Mouse (Mus musculus) adrenal gland, adult 18-20 months (tissue): ENCODE data around the gene Ppp1r3g. TPM values are rescaled to one million over a fixed set of nuclear protein-coding genes. Genes with fewer than 3 reads are reported as not detected.
A peak's percentile ranks its signal among the peaks of the same experiment; 100 is the strongest.

Experiments used
- DNase-seq, 2 experiments: peaks; one replicate each; pipeline ENCODE4 v3.0.0; 2021 to 2022; ENCODE audit warnings: low spot score in 2 of 2
- long read RNA-seq, 2 experiments: library from polyadenylated mRNA; stranded (forward); transcript quantifications; one replicate each; pipeline ENCODE4 v2.0.0; 2021
- total RNA-seq, 2 experiments: library from RNA; stranded (reverse); gene quantifications; 1 replicate in 1 of 2; 2 replicates in 1 of 2; pipeline ENCODE4 v1.2.3; 2021

Gene Ppp1r3g
- total RNA-seq = 1 to 10 TPM in 1 of 2 experiments, under 1 TPM in 1; 0.33 to 2.7 TPM
- long read RNA-seq, experiment 1, transcript Ppp1r3g-202 (1 exons, 571 nt) = major isoform, 10 of 11 reads
- long read RNA-seq, experiment 1, partial matches to known transcripts = 0 of 11 reads
- long read RNA-seq, experiment 1, other reads (novel, unspliced or antisense) = 0 of 11 reads
- long read RNA-seq, experiment 2, transcript Ppp1r3g-202 (1 exons, 571 nt) = major isoform, 6 of 6 reads
- long read RNA-seq, experiment 2, partial matches to known transcripts = 0 of 6 reads
- long read RNA-seq, experiment 2, other reads (novel, unspliced or antisense) = 0 of 6 reads

DNA sequence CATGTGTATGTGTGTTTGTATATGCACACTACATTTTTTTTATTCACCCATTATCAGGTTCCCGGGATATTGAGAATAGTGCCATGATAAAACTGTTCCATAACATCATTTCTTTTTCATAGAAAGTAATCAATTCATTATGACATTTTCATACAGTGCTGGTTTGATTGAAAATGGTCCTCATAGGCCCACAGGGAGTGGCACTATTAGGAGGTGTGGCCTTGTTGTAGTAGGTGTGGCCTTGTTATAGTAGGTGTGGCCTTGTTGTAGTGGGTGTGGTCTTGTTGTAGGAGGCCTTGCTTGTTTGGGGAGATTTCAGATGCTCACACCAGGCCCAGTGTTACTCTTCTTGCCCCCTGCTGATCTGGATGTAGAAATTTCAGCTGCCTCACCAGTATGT lies at the start of gene Ppp1r3g:
Gene Ppp1r3g, plus strand, starts transcription at position 301 of the 400 bp plus-strand sequence.
- DNase-seq = no peak

- no peak for DNase-seq
Measured at GRCm38 (mm10) chr13:35911476-35911875, 47.2 kb upstream of the Ppp1r3g start.

- no peak for DNase-seq
Measured at GRCm38 (mm10) chr13:35937991-35938390, 20.6 kb upstream of the Ppp1r3g start.

DNA sequence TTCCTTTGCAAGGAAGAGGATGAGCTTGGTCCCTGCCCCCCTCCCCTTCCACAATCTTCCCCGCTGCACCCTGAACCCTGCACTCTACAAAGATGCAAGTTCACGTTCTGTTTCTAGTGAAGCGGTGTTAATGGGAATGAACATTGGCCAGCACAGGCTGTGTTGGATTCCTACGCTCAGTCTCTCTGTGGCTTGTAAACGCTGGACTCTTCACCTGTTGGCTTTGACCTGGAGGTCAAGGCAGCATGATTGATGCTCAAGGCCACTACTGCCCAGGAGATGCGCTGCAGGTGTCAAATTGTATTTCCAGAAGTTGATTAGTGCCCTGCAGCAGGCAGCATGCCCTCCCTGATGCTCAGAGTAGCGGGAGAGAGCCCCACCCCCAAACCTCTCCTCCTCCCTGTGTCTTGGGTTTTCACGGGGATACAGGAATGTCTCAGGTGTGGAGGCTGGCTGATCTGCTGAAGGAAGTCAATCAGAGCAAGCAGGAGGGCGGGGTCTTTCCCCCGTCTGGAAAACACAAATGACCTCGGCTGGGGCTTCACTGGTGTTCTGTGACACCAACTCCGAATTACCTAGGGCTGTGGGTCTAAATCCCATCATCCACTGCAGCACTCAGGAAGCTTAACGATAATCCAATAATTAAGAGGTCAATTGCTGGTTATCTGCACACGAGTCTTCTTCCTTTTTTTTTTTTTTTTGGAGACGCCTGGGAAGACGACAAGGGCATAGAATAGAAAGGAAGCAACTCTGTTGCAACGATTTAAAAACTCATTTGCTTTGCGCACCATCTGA lies 18.6 kb upstream of the Ppp1r3g start:
- DNase-seq = no peak

GRCm38 (mm10) chr13:35940934-35941333 lies 17.7 kb upstream of the Ppp1r3g start:
- no peak for DNase-seq

DNA sequence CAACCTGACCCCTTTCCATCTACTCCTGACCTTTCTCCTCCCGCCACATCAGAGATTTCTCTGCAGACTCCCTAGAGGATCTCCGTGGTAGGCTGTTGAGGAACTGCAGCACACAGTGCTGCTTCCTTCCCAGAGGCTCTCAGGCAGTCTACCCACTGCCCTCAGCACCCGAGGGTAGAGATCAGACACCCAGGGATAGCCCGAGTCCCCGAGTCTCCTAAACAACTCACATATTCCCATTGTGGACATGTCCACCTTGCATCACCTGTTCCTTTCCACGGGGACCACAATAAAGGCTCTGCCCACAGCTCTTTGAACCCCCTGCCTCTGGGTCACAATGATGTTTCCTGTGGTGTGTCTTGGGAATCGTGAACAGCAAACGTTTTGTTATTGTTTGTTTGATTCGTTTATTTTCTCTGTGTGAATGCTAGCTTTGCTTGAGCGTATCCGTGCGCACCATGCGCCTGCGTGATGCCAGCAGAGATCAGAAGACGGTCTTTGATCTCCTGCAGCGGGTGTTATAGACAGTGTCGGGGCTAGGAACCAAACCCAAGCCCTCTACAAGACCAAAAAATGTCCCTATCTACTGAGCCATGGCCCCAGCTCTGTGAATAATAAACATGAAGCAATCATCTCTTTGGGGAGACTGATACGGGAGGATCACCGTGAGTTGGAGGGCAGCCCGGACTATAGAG lies 11.8 kb upstream of the Ppp1r3g start:
- DNase-seq = no peak

GRCm38 (mm10) chr13:35947354-35948000 lies 11.2 kb upstream of the Ppp1r3g start:
- peak; percentile 71 to 75 for DNase-seq

DNA sequence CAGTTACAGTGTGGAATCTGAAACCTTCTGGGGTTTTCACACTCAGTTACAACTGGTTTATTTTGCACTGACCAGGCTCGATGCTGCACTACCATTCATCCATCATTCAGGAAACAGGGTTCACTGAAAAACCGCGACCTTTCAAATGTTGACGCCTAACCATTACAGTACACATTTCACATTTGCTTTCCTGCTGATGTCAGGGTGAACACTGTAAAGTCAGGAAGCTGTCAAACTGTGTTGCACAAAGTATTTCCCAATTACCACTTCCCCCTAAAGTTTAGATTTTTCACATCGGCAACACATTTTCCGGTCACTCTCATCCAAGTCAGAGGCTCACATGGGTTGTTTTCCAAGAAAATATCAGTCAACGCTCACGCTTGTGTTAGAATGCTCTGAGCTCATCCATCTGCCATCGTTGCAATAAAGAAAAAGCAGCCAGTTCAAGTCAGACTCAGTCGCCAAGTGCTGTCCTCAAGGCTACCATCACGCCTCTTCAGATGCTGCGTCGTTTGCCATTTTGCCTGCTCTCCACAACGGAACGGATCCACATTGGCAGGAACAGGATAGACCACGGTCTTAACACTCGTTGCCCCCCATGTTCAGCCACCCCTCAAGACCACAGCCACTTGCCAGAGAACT lies 8.7 kb upstream of the Ppp1r3g start:
- no peak for DNase-seq

DNA sequence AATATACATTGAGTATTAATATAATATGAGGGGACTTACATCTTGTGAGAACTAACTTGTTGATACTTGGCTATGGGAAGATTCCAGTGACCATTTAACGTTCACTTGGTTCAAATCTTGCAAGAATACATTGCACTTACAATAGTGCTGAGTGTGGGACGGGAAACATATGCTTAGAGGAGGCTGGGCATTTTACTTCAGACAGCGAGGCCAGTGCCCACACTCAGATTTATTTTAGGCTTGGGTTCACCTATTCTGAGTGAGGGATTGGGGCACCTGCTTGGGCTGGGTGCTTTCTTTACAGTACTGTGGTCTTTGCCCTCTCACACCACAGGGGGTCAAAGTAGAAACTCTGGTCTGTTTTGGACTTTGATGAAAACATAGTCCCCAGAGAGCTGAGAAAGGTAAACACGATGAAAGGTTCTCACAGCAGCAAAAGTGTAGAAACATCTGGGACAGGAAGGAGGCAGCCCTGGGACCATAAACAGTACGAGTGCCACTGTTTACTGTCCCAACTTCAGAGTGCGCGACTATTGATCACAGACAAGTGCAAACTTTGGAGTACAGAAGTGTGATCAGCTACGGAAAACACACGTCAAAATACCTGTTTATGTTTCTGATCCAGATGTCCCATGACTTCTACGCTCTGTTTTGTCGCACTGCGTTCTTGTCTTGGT lies 890 bp downstream of the Ppp1r3g start:
- no peak for DNase-seq

DNA sequence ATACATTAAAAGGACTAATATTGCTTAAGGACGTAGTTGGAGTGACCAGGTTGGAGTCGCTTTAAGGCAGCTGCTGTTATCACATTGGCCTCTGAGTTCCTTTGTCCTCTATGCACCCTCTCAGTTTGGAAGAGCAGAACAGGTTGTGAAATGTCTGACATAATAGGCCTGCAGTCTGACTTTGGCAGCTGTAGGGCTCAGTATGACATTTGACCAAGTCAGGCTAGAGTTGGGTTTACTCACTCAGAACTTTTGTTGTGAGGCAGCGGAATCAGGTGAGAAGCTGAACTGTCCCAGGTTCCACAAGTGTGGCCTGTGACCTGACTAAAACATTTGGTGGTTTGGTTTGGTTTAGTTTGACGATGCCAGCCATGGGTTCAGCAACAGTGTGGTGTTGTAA lies 4.9 kb downstream of the Ppp1r3g start:
- DNase-seq = no peak

- no peak for DNase-seq
Measured at GRCm38 (mm10) chr13:35967690-35968089, 9.1 kb downstream of the Ppp1r3g start.

- peak; percentile 25 to 38 for DNase-seq
Measured at GRCm38 (mm10) chr13:35968131-35968718, 9.6 kb downstream of the Ppp1r3g start.

DNA sequence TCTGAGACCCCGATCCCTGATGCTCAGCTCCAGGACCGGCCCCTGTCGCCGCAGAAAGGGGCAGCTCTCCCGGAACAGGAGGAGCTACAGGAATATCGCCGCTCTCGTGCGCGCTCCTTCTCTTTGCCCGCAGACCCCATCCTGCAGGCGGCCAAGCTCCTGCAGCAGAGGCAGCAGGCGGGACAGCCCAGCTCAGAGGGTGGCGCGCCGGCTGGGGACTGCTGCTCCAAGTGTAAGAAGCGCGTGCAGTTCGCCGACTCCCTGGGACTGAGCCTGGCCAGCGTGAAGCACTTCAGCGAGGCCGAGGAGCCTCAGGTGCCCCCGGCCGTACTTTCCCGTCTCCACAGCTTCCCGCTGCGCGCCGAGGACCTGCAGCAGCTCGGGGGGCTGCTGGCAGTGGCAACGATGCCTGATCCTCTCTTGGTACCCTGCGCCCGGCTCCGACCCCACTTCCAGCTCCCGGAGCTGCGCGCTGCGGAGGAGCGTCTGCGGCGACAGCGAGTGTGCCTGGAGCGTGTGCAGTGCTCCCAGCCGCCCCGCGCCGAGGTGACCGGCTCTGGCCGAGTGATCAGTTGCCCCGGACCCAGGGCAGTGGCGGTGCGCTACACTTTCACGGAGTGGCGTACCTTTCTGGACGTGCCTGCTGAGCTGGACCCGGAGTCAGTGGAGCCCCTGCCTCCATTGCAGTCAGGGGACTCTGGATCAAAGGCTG lies 10.2 kb downstream of the Ppp1r3g start:
- peak; percentile 25 to 35 for DNase-seq

DNA sequence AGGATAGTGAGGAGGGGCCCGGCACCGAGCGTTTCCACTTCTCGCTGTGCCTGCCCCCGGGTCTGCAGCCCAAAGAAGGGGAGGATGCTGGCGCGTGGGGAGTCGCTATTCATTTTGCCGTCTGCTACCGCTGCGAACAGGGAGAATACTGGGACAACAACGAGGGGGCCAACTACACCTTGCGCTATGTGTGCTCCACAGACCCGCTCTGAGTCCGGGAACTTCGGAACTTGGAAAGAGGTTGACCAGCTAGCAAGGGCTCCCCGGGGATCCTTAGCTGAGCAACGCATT lies 10.7 kb downstream of the Ppp1r3g start:
- DNase-seq = no peak

- DNase-seq = no peak
Measured at GRCm38 (mm10) chr13:35969829-35970228, 11.2 kb downstream of the Ppp1r3g start.

DNA sequence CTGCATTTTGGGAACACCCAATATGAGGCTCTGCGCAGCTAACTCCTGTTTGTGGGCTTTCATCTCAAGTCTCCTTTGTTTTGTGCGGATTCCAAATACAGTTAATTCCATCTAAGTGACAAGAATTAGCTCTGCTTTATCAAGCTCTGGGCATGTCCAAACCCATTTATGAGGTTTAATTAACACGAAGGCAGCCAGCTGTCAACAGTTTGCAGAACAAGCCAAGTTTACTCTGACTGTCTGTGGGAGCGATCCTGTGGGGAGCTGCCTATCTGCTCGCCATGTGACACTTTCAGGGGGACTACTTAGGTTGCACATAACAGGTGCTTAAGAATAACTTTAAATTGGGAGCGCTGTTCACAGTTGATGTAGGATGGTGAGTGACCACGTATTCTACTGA lies 18.3 kb downstream of the Ppp1r3g start:
- DNase-seq = no peak

GRCm38 (mm10) chr13:35980471-35980870 lies 21.8 kb downstream of the Ppp1r3g start:
- DNase-seq = no peak

GRCm38 (mm10) chr13:35982985-35983384 lies 24.3 kb downstream of the Ppp1r3g start:
- no peak for DNase-seq

DNA sequence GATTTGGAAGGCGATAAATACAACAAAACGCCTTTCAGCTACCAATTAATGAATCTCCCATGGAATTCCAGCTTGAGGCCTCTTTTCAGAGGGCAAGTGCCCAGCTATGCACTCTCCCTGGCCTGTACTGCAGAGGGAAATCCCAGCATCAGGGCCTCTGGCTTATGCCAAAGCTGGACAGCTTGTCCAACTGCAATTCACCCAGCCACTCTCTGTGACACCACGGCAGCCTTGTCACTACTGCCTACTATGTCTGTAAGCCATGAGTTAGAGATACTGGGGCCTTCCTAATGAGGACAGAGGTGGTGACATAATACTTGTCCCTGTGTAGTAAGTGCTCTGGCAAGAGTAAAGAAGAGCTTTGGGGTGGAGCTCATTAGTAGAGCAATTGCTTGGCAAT lies 30.7 kb downstream of the Ppp1r3g start:
- DNase-seq = no peak
